Mouse (Mus musculus): ENCODE measurements at regions not wholly inside any gene's neighbourhood (a gene's known extent, or its start where the extent isn't known, plus 50 kb on each side); places are given as distances from the start of the nearest gene placed in this dataset.
A peak's percentile ranks its signal among the peaks of the same experiment; 100 is the strongest.

DNA sequence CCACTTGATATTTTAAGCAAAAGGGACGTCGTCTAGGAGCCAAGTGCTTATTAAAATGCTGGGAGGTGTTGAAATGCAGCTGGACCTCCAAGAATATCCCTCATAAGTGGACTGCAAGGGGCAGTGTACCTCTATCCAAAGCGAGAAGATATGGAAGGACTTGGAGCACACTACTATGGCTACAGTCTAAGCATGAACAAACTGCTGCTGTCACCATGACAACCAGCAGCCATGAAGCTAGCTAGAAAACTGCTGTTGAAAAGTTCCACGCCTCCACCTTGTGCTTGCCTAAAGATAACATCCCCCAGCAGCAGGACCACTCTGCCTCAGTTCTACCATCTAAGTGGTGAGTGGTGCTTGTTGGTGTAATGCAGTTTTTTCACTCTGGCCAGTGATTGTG is 115.5 kb downstream of the Mtx3 start:
- Histone ChIP-seq H3K27ac (ENCODE audit: control insufficient read depth, insufficient read depth, low read depth, low read length) (no peak overlapping the region), H3K4me1 (ENCODE audit: control insufficient read depth, insufficient read depth, low read length) (no peaks in the 10 kb centered on the region; the same call in 1 of the 2 replicates), H3K27me3 (ENCODE audit: control insufficient read depth, insufficient read depth, low read length) (no peaks in the 10 kb centered on the region), H3K4me3 (ENCODE audit: control insufficient read depth, low read depth, low read length) (peak overlapping the region; percentile 33; the same call in 1 of the 2 replicates), H3K36me3 (ENCODE audit: control insufficient read depth, insufficient read depth, low read length) (no peaks in the 10 kb centered on the region)
- no peak for TF ChIP-seq CTCF (IDR thresholded peaks at IDR 0.05; ENCODE audit: control insufficient read depth, insufficient read depth, insufficient replicate concordance, low read depth, low read length)
- no peak for TF ChIP-seq POLR2A (IDR thresholded peaks at IDR 0.05; ENCODE audit: control insufficient read depth, low read depth, low read length)

DNA sequence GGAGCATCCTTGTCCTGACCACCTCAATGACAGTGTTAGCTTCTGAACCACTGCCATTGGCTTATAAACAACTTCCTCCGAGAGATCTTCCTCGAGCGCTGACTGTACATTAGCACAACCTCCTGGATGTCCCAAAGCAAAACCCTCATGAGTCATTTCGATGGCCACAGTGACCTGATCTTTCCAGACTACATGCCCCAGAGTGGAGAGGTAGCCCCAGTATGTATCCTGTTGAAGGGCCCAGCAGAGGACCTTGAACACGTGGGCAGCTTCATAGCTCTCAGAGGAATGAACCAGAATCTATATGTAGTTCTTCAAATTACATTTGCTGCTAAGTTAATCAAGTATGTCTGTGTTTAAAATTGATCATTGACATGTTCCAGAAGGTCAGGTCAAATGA is 118.1 kb downstream of the Mtx3 start:
- H3K27me3 ChIP-seq (ENCODE audit: control insufficient read depth, insufficient read depth, low read length) = no peaks in the 10 kb centered on the region
- H3K4me3 ChIP-seq (ENCODE audit: control insufficient read depth, low read depth, low read length) = no peak overlapping the region
- H3K4me1 ChIP-seq (ENCODE audit: control insufficient read depth, insufficient read depth, low read length) = no peaks in the 10 kb centered on the region; the same call in 1 of the 2 replicates
- H3K27ac ChIP-seq (ENCODE audit: control insufficient read depth, insufficient read depth, low read depth, low read length) = no peak overlapping the region
- H3K36me3 ChIP-seq (ENCODE audit: control insufficient read depth, insufficient read depth, low read length) = no peaks in the 10 kb centered on the region
- TF ChIP-seq POLR2A (IDR thresholded peaks at IDR 0.05; ENCODE audit: control insufficient read depth, low read depth, low read length) (no peak), CTCF (IDR thresholded peaks at IDR 0.05; ENCODE audit: control insufficient read depth, insufficient read depth, insufficient replicate concordance, low read depth, low read length) (no peak)

GRCm38 (mm10) chr13:92963351-92963895 is 118.9 kb downstream of the Mtx3 start:
- H3K27me3 ChIP-seq (ENCODE audit: control insufficient read depth, insufficient read depth, low read length) = no peaks in the 10 kb centered on the region
- H3K36me3 ChIP-seq (ENCODE audit: control insufficient read depth, insufficient read depth, low read length) = no peaks in the 10 kb centered on the region
- H3K4me1 ChIP-seq (ENCODE audit: control insufficient read depth, insufficient read depth, low read length) = no peaks in the 10 kb centered on the region; the same call in 1 of the 2 replicates
- no peak overlapping the region for H3K4me3 ChIP-seq (ENCODE audit: control insufficient read depth, low read depth, low read length)
- H3K27ac ChIP-seq (ENCODE audit: control insufficient read depth, insufficient read depth, low read depth, low read length) = no peak overlapping the region
- no peak for TF ChIP-seq CTCF (IDR thresholded peaks at IDR 0.05; ENCODE audit: control insufficient read depth, insufficient read depth, insufficient replicate concordance, low read depth, low read length)
- TF ChIP-seq POLR2A (IDR thresholded peaks at IDR 0.05; ENCODE audit: control insufficient read depth, low read depth, low read length) = no peak

- Histone ChIP-seq H3K4me3 (ENCODE audit: control insufficient read depth, low read depth, low read length) (no peak overlapping the region), H3K27ac (ENCODE audit: control insufficient read depth, insufficient read depth, low read depth, low read length) (no peak overlapping the region), H3K36me3 (ENCODE audit: control insufficient read depth, insufficient read depth, low read length) (no peaks in the 10 kb centered on the region), H3K4me1 (ENCODE audit: control insufficient read depth, insufficient read depth, low read length) (no peaks in the 10 kb centered on the region; the same call in 1 of the 2 replicates), H3K27me3 (ENCODE audit: control insufficient read depth, insufficient read depth, low read length) (no peaks in the 10 kb centered on the region)
- TF ChIP-seq POLR2A (IDR thresholded peaks at IDR 0.05; ENCODE audit: control insufficient read depth, low read depth, low read length) (no peak), CTCF (IDR thresholded peaks at IDR 0.05; ENCODE audit: control insufficient read depth, insufficient read depth, insufficient replicate concordance, low read depth, low read length) (no peak)
These were observed 119.7 kb downstream of the Mtx3 start for GRCm38 (mm10) chr13:92964213-92964743.

GRCm38 (mm10) chr13:92967025-92967610 is 122.6 kb downstream of the Mtx3 start:
- no peaks in the 10 kb centered on the region for H3K36me3 ChIP-seq (ENCODE audit: control insufficient read depth, insufficient read depth, low read length)
- no peak overlapping the region for H3K4me3 ChIP-seq (ENCODE audit: control insufficient read depth, low read depth, low read length)
- TF ChIP-seq CTCF (IDR thresholded peaks at IDR 0.05; ENCODE audit: control insufficient read depth, insufficient read depth, insufficient replicate concordance, low read depth, low read length) = no peak
- no peak for TF ChIP-seq POLR2A (IDR thresholded peaks at IDR 0.05; ENCODE audit: control insufficient read depth, low read depth, low read length)

GRCm38 (mm10) chr13:92969579-92969978 is 125.0 kb downstream of the Mtx3 start:
- no peaks in the 10 kb centered on the region for H3K36me3 ChIP-seq (ENCODE audit: control insufficient read depth, insufficient read depth, low read length)
- H3K4me1 ChIP-seq (ENCODE audit: control insufficient read depth, insufficient read depth, low read length) = no peaks in the 10 kb centered on the region
- TF ChIP-seq CTCF (IDR thresholded peaks at IDR 0.05; ENCODE audit: control insufficient read depth, insufficient read depth, insufficient replicate concordance, low read depth, low read length) = no peak
- TF ChIP-seq POLR2A (IDR thresholded peaks at IDR 0.05; ENCODE audit: control insufficient read depth, low read depth, low read length) = no peak
- H3K4me3 ChIP-seq (ENCODE audit: control insufficient read depth, low read depth, low read length) = no peak overlapping the region
- H3K27me3 ChIP-seq (ENCODE audit: control insufficient read depth, insufficient read depth, low read length) = no peaks in the 10 kb centered on the region
- no peak overlapping the region for H3K27ac ChIP-seq (ENCODE audit: control insufficient read depth, insufficient read depth, low read depth, low read length)

More at GRCm38 (mm10) chr13:92967025-92967610, 122.6 kb downstream of the Mtx3 start:
- no peaks in the 10 kb centered on the region for H3K4me1 ChIP-seq (ENCODE audit: control insufficient read depth, insufficient read depth, low read length)
- H3K27me3 ChIP-seq (ENCODE audit: control insufficient read depth, insufficient read depth, low read length) = no peaks in the 10 kb centered on the region
- H3K27ac ChIP-seq (ENCODE audit: control insufficient read depth, insufficient read depth, low read depth, low read length) = no peak overlapping the region

DNA sequence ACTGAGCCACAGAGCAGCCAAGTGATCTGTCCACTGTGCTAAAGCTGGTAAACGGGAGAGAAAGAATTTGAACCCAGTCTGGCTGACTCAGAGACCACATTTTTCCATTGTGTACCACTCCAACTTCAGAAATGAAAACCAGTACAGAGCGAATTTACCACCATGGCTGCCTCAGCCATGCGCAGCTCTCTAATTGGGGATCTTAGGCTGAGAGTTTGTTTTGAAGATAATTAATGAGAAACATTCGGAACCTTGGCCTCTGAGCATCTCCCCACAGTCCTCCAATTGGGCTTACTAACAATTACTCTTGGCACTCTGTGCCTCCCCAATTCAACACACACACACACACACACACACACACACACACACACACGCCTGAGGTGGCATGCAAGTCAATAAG is 128.3 kb downstream of the Mtx3 start:
- Histone ChIP-seq H3K4me1 (ENCODE audit: control insufficient read depth, insufficient read depth, low read length) (no peaks in the 10 kb centered on the region), H3K27ac (ENCODE audit: control insufficient read depth, insufficient read depth, low read depth, low read length) (no peak overlapping the region), H3K4me3 (ENCODE audit: control insufficient read depth, low read depth, low read length) (no peak overlapping the region), H3K36me3 (ENCODE audit: control insufficient read depth, insufficient read depth, low read length) (no peaks in the 10 kb centered on the region), H3K27me3 (ENCODE audit: control insufficient read depth, insufficient read depth, low read length) (no peaks in the 10 kb centered on the region)
- no peak for TF ChIP-seq POLR2A (IDR thresholded peaks at IDR 0.05; ENCODE audit: control insufficient read depth, low read depth, low read length)
- TF ChIP-seq CTCF (IDR thresholded peaks at IDR 0.05; ENCODE audit: control insufficient read depth, insufficient read depth, insufficient replicate concordance, low read depth, low read length) = no peak
